Mouse (Mus musculus): ENCODE results near the gene Dbf4. TPM values are rescaled to one million over a fixed set of nuclear protein-coding genes. Genes with fewer than 3 reads are reported as not detected.

Gene Dbf4
- polyA plus RNA-seq, 1 experiment from 2014 or later, result 10.6 TPM

DNA sequence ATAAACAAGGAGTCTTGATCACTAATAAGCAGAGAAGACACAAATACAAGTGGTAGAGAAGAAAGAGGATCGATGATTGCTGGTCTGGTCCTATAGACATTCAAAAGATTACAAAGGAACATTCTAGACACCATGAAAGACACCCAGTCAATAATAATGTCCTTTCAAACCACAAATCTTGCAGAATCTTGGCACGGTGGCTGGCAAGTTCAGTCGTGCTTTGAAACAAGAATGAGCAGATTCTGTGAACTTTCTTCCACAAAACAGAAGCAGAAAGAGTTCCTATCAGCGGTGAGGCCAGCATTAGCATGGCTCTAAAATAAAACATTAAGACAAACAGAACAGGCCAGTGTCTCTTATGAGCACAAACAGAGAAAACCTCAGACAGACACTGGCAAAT is 49.1 kb downstream of the Dbf4 start:
- Histone ChIP-seq H3K9me3 (ENCODE audit: control insufficient read depth, low read length) (no peaks in the 10 kb centered on the region), H3K27ac (replicated peaks) (no peak overlapping the region), H3K27me3 (ENCODE audit: control insufficient read depth, insufficient read depth, low read length) (no peaks in the 10 kb centered on the region), H3K4me1 (replicated peaks; ENCODE audit: control insufficient read depth, insufficient read depth) (no peaks in the 10 kb centered on the region), H3K36me3 (ENCODE audit: control insufficient read depth, insufficient read depth, low read length) (no peaks in the 10 kb centered on the region), H3K9ac (ENCODE audit: low read length) (no peak overlapping the region), H3K4me3 (ENCODE audit: low read depth, low read length) (no peak overlapping the region), H3K4me2 (replicated peaks; ENCODE audit: low read depth) (no peak overlapping the region)
- TF ChIP-seq CTCF (IDR thresholded peaks at IDR 0.05; ENCODE audit: low read depth), result no peak
- TF ChIP-seq EP300 (optimal IDR thresholded peaks at IDR 0.05), result no peak
- WGBS, result 53% methylated on average over 4 of the region's 4 CpGs
- no peak for DNase-seq (ENCODE audit: low spot score)
- ATAC-seq (ENCODE audit: low FRiP score, low TSS enrichment), result no peak

DNA sequence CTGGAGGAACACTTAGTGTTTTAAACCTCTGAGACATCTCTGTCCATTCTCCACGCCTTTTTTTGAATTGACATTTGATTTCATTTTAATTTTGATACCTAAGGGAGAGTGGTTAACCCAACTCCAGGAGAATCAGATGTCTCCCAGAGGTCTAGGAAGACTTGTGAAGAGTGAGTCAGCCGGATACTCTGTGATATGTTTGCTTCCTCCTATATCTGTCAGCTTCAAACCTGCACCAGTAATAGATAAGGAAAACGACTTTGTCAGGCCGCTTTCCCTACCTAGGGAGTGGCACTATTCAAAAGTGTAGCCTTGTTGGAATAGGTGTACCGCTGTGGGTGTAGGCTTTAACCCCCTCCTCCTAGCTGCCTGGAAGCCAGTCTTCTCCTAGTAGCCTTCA is 53.7 kb downstream of the Dbf4 start:
- Histone ChIP-seq H3K9ac (ENCODE audit: low read length) (no peak overlapping the region), H3K4me1 (replicated peaks; ENCODE audit: control insufficient read depth, insufficient read depth) (no peaks in the 10 kb centered on the region), H3K27me3 (ENCODE audit: control insufficient read depth, insufficient read depth, low read length) (no peaks in the 10 kb centered on the region), H3K4me2 (replicated peaks; ENCODE audit: low read depth) (no peak overlapping the region), H3K9me3 (ENCODE audit: control insufficient read depth, low read length) (no peaks in the 10 kb centered on the region), H3K36me3 (ENCODE audit: control insufficient read depth, insufficient read depth, low read length) (no peaks in the 10 kb centered on the region), H3K27ac (replicated peaks) (no peak overlapping the region), H3K4me3 (ENCODE audit: low read depth, low read length) (no peak overlapping the region)
- TF ChIP-seq EP300 (optimal IDR thresholded peaks at IDR 0.05) (no peak), CTCF (IDR thresholded peaks at IDR 0.05; ENCODE audit: low read depth) (no peak)
- 60% methylated on average over 5 of the region's 5 CpGs for WGBS
- DNase-seq (ENCODE audit: low spot score) (no peak), ATAC-seq (ENCODE audit: low FRiP score, low TSS enrichment) (no peak)

DNA sequence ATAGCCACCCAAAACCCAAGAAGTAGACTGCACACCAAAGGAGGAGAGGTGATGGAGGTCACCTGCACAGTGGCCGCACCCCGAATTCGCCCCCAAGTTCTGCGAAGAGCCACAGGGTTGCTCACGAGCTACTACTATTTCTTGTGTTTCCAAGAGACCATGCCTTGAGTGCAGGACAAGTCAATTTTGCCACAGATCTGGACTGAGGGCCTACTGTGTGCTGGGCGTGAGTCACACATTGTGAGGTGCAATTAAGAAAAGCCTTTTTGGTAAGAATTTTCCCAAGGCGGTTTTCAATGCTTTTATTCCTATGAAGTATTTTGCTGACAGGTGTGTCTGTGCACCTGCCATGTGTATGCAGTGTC is 54.2 kb downstream of the Dbf4 start:
- Histone ChIP-seq H3K4me1 (replicated peaks; ENCODE audit: control insufficient read depth, insufficient read depth) (no peaks in the 10 kb centered on the region), H3K4me2 (replicated peaks; ENCODE audit: low read depth) (peak overlapping the region; percentile 93), H3K4me3 (ENCODE audit: low read depth, low read length) (peak overlapping the region; percentile 60), H3K27me3 (ENCODE audit: control insufficient read depth, insufficient read depth, low read length) (no peaks in the 10 kb centered on the region), H3K36me3 (ENCODE audit: control insufficient read depth, insufficient read depth, low read length) (no peaks in the 10 kb centered on the region), H3K9me3 (ENCODE audit: control insufficient read depth, low read length) (no peaks in the 10 kb centered on the region), H3K9ac (ENCODE audit: low read length) (no peak overlapping the region), H3K27ac (replicated peaks) (no peak overlapping the region)
- 34% methylated on average over 7 of the region's 7 CpGs for WGBS
- DNase-seq (ENCODE audit: low spot score) (no peak), ATAC-seq (ENCODE audit: low FRiP score, low TSS enrichment) (no peak)
- no peak for TF ChIP-seq EP300 (optimal IDR thresholded peaks at IDR 0.05)
- no peak for TF ChIP-seq CTCF (IDR thresholded peaks at IDR 0.05; ENCODE audit: low read depth)

DNA sequence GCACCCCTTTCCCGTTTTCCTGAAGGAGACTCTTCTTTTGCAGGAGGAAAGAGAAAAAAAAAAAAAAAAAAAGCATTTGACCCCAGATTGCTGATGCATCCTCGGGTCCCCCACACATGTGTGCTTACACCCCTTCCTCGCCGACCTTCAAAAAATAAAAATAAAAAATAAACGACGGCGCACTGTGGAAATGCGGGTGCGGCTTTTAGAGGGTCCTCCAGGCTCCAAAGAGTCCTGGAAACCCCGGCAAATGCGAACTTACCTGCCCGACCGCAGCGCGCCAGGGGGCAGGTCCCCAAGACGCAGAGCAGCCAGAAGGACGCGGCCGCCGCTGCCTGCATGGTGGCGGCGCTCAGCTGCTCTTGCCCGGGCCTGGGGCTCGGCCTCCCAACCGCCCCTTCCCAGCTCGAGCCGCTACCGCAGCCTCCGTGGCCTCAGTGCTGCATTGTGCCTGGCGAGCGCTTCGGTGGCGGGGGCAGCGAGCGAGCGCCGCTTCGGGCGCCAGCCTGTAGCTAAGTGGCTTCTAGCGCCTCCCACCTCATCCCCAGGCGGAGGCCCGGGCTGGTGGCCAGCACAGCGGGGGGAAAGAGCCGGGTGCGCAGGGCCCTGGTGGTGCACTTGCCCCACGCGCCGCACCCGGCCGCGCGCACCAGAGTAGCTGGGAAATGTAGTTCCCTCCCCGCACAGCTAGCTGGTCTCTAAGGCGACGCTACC is 54.7 kb downstream of the Dbf4 start, which contains the start of gene Adam22:
Adam22 (minus strand) TSS at position 547 of the 714 bp plus-strand sequence.
- Histone ChIP-seq H3K4me3 (ENCODE audit: low read depth, low read length) (peak within 1 kb of the TSS; percentile 60), H3K4me1 (replicated peaks; ENCODE audit: control insufficient read depth, insufficient read depth) (no peaks in the 10 kb centered on the region), H3K9ac (ENCODE audit: low read length) (peak within 1 kb of the TSS; percentile 62), H3K4me2 (replicated peaks; ENCODE audit: low read depth) (peak within 1 kb of the TSS; percentile 93), H3K36me3 (ENCODE audit: control insufficient read depth, insufficient read depth, low read length) (no peaks in the 10 kb centered on the region), H3K27me3 (ENCODE audit: control insufficient read depth, insufficient read depth, low read length) (no peaks in the 10 kb centered on the region), H3K27ac (replicated peaks) (no peak within 1 kb of the TSS), H3K9me3 (ENCODE audit: control insufficient read depth, low read length) (no peaks in the 10 kb centered on the region)
- peak; percentile 82 for DNase-seq (ENCODE audit: low spot score)
- WGBS, result under 1% methylated on average over 50 of the region's 55 CpGs
- no peak for TF ChIP-seq EP300 (optimal IDR thresholded peaks at IDR 0.05)
- peak; percentile 31; the same call in 1 of the 2 replicates for TF ChIP-seq CTCF (IDR thresholded peaks at IDR 0.05; ENCODE audit: low read depth)
- peak; percentile 95 for ATAC-seq (ENCODE audit: low FRiP score, low TSS enrichment)

DNA sequence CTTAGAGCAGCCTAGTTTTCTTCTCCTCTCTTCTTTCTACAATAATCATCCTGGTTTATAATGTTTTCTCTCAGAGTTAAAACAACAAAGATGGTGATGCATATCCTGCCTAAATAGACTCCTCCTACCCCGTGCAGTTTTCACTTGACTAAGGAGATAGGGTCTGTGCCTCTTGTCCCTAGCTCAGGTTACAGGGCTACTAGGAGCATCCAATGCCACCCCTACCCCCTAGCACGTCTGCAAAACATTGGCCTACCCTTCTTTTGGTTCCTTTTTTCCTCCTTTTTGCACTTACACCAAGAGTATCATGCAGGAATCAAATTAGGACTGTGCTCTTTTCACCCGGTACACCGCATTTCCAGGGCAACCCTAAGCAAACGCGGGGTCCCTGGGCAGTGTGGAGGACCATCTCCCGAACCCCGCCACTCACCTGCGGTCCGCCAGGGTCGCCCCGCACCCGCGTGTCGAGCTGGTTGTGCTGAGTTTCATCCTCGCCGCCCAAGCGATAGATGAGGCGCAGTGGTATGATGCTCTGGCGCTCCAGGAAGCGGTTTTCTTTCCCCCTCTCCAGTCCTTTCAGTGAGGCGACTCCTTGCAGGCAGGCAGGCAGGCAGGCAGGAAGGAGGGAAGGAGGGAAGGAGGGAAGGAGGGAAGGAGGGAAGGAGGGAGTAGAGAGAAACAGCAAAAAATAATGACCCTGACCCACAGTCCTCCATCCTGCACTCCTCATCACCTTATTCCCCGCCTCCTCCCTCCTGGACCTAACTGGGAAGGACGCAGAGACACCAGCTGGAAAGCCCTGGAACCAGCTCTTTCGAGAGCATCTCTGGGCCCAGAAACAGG is 55.5 kb downstream of the Dbf4 start:
- ATAC-seq (ENCODE audit: low FRiP score, low TSS enrichment) (peak; percentile 34; the same call in 1 of the 2 replicates), DNase-seq (ENCODE audit: low spot score) (peak; percentile 17)
- Histone ChIP-seq H3K4me3 (ENCODE audit: low read depth, low read length) (peak overlapping the region; percentile 60), H3K4me2 (replicated peaks; ENCODE audit: low read depth) (peak overlapping the region; percentile 93), H3K36me3 (ENCODE audit: control insufficient read depth, insufficient read depth, low read length) (no peaks in the 10 kb centered on the region), H3K27me3 (ENCODE audit: control insufficient read depth, insufficient read depth, low read length) (no peaks in the 10 kb centered on the region), H3K9me3 (ENCODE audit: control insufficient read depth, low read length) (no peaks in the 10 kb centered on the region), H3K4me1 (replicated peaks; ENCODE audit: control insufficient read depth, insufficient read depth) (no peaks in the 10 kb centered on the region), H3K27ac (replicated peaks) (no peak overlapping the region), H3K9ac (ENCODE audit: low read length) (no peak overlapping the region)
- no peak for TF ChIP-seq CTCF (IDR thresholded peaks at IDR 0.05; ENCODE audit: low read depth)
- TF ChIP-seq EP300 (optimal IDR thresholded peaks at IDR 0.05), result no peak
- WGBS, result 6% methylated on average over 24 of the region's 25 CpGs

DNA sequence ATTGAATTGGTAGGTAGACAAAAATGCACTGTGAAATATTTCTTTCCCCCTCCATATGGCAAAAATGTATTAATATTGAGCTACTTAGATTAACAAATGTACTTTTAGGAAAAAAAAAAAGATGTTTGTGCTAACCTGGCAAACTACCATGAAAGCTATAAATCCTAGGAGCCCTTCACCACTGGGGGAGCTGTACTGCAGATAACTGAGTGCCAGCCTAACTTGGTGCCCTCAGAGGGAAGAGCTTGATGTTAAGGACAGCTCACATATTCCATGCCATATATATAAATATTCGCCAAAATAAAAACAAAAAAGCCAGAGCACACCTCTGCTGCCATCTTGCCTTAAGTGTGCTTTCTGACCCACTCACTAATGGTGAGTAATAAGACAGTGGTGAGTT is 60.2 kb downstream of the Dbf4 start:
- Histone ChIP-seq H3K4me1 (replicated peaks; ENCODE audit: control insufficient read depth, insufficient read depth) (no peaks in the 10 kb centered on the region), H3K36me3 (ENCODE audit: control insufficient read depth, insufficient read depth, low read length) (no peaks in the 10 kb centered on the region), H3K27me3 (ENCODE audit: control insufficient read depth, insufficient read depth, low read length) (no peaks in the 10 kb centered on the region), H3K4me2 (replicated peaks; ENCODE audit: low read depth) (no peak overlapping the region), H3K9me3 (ENCODE audit: control insufficient read depth, low read length) (no peaks in the 10 kb centered on the region), H3K9ac (ENCODE audit: low read length) (no peak overlapping the region), H3K4me3 (ENCODE audit: low read depth, low read length) (no peak overlapping the region), H3K27ac (replicated peaks) (no peak overlapping the region)
- DNase-seq (ENCODE audit: low spot score) (no peak), ATAC-seq (ENCODE audit: low FRiP score, low TSS enrichment) (no peak)
- TF ChIP-seq CTCF (IDR thresholded peaks at IDR 0.05; ENCODE audit: low read depth) (peak; percentile 49), EP300 (optimal IDR thresholded peaks at IDR 0.05) (no peak)
- WGBS, result 37% methylated on average over 1 of the region's 1 CpGs
